Mouse (Mus musculus): ENCODE results near the gene Pknox1.
A peak's percentile ranks its signal among the peaks of the same experiment; 100 is the strongest.
"Not testable (repeated sequence)": the region's sequence is repeated elsewhere in the genome, so short reads cannot be mapped to it uniquely, and the experiment has no call there.

Gene Pknox1

DNA sequence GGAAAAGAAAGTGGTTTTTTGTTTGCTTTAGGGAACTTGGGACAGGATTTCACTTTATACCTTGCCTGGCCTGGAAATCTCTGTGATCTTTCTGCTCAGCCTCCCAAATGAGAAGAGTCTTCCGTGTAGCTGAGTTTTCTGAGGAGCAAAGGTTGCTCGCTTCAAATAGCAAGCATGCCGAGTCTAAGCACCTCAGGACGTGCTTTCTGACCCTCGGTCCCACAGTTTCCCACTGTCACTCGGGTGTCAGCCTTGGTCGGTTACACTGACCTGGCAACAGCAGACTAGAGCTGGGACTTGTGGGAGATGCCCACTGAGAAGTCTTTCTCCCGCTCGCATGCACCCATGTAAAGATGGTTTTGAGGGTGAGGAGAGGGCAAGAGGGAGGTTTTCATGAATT is 33.4 kb downstream of the Pknox1 start:
- no peak for DNase-seq (ENCODE audit: low spot score in 2 of 2)

DNA sequence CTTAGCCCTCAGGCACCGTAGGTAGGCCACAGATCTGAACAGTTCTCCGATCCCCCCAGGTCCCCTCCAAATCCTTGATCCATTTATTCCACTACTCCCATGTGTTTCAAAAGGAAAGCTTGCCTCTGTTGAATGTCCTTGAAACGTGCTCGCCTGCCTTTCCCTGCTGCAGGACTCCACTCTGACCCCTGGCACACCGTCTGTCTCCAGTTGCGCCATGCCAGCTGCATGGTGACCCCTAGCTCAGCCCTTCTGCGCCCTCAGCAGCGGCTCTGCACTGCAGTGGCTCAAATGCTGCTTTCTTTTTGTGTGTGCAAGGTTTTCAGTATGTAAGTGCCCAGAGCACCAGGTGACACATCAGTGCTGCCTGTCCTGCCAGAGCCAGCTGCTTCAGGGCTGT is 34.1 kb downstream of the Pknox1 start:
- no peak for DNase-seq (ENCODE audit: low spot score in 2 of 2)

DNA sequence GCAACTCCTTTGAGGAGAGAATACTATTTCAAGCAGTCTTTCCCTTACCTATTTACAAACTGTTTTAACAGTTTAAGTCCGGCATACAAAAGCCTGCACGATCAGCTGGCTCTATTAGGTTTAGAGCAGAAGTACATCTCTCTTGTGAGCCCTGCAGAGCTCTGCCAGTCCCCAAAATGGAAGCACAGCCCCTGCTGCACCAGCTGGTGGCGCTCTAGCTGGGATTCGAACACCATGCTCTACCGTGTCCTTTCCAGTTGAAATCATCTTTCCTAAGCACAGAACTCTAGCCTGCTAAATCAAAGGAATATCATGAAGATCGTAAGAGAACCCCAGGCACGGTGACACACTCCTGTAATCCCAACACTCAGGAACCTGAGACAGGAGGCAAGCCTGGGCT is 41.9 kb downstream of the Pknox1 start:
- no peak for DNase-seq (ENCODE audit: low spot score in 2 of 2)

DNA sequence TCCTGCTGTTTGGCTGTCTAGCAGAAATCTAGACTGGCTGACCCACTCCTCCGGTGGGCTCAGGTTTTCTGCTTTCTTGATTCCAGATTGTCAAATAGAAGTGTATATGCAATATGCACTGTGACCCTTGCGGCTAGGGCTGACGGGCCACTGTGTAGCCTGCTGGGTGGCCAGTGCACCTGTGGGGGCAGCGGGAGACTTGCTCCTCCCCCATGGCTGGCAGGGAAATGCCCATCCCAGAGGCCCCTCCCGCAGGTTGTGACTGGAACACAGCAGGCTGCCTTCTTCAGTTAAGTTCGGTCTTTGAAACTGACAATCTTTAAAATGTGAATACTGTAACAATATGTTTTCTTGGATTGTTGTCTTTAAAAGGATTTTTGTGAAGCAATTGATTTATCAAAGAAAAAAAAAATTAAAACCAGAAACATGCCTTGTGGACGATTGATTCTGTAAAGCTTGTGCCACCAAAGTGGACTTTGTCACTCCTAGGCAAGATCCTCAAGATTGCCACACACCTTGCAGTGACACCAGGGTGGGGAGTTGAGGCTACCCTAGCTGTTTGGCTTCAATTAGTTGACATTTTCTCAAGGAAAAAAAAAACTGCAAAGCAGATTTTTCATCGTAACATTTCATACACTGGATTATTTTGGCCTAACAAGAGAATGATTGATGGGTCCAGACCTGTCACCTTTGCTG is 42.9 kb downstream of the Pknox1 start:
- no peak for DNase-seq (ENCODE audit: low spot score in 2 of 2)

DNA sequence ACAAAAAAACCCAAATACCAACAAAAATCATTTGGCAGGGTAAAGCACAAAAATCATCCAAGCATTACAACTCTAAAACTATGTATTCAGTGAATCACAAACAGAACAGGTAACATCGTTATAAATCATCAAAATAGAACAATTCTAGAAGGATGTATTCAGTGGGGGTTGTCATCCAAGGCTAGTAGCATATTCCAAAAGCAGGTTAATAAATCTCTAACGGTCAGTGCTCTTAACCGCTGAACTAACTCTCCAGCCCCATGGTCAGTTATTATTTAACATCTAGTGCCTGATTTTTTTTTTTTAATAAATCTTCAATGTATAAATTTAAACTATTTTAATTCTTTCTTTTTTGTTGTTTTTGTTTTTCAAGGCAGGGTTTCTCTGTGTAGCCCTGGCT is 44.6 kb downstream of the Pknox1 start:
- DNase-seq (ENCODE audit: low spot score in 2 of 2) = not testable (repeated sequence)

DNA sequence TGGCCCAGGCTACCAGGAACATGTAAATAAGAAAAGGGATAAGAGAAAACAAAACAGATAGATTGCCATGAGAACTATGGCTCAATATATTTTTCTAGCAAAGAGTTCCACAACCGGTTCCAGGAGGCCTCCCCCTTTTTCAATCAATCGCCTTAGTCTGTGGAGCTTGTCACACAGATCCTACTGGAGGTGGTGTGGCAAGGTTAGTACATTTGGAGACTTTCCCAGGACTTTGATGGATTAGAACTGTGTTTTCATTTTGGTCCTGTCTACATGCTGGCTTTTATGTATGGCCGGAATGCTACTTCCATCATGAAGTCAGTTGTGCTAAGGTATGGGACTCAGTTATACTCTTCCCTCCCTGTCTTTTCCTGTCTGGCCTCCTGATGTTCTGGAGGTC is 45.4 kb downstream of the Pknox1 start:
- DNase-seq (ENCODE audit: low spot score in 2 of 2) = no peak

DNA sequence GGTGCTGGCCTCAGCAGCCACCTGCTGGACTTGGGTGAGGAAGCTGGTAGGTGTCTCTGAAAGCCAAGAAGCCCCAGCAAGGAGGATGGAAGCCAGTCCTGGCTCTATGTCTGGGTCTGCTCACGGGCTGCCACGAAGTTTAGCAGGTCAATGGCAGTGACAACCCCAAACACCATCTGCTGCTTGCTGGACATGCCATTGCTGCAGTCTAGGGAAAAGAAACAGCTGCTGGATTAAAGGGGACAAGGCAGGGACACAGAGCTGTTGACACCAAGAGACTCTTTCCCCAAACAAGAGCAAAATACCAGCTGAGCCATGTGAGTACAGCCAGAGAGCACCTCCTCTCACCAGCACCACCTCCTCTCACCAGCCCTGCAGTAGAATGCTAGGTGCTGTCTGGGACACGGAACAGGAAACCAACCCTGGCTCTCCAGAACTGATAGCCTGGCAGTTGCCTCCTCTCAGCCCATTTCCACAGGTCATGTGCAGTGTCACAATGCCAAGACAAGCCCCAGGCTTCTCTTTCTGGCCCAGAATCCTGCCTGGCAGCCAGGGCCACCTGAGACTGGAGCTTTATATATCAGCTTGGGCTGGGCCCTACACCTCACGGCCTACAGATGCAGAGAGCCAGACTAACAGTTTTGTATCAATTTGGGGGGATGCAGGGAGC is 48.7 kb downstream of the Pknox1 start:
- no peak for DNase-seq (ENCODE audit: low spot score in 2 of 2)

DNA sequence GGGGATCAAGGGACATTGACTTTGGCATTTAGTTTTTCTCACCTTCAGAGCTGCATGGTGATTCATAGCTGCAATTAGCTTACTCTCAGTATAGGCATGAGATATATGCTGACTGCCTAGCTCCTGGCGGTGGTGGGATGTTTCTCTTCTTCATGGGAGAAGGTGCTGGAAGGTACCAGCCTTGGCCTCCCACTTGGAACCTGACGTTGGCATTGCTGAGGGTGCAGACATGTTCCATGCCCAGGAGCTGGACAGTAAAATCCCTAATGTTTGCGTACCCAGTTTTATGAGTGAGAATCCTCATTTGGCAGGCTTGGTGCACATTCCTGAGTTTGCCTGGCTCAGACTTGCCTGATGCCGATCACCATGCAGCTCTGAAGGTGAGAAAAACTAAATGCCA is 58.6 kb downstream of the Pknox1 start:
- DNase-seq (ENCODE audit: low spot score in 2 of 2) = no peak

DNA sequence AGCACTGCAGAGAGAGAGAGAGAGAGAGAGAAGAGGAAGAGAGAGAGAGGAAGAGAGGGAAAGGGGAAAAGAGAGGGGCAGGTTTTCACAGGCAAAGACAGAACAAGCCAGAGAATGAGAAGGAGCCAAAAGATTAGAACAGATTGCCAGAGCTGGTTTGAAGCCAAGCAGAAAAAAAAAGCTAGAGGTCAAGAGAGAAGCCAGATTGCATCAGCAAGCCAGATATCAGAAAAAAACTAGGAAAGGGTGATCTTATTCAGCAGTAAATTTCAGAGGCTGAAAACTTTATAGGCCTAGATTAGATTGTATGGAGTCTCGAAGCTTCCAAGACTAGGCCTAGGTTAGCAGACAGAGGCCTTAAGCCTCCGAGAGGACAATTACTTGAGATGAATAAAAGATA is 63.4 kb downstream of the Pknox1 start:
- DNase-seq (ENCODE audit: low spot score in 2 of 2) = no peak

DNA sequence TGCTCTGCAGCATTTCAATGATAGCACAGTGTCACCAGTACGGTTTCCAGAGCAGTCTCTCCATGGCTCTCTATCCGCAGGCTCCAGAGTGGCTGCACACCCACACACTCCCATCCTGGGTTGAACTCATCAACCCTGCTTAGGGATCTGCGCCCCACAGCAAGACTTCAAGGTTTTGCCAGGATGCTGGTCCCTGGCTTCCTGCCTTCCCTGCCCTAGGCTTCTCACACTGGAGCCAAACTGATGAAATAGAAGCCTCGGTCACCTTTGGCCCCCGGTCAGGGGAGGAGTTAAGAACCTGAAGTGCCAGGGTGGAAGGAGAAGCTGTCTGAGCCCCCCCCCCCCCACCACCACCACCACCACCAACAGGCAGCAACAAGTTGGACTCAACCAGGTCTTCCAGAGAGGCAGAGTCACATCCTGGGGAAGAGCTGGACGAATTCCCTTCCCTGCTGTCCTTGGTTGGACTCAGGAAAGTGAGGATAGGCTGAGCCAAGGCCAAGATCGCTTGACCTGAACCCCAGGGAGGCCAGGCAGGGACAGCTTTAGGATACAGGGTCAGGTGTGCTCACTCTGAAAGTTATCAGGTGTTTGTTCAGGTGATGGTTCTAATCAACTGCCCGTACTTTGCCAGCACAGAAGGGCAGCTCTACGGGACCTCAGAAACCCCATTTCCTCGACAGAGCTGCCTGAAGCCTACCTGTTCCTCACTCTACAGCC is 66.7 kb downstream of the Pknox1 start:
- DNase-seq (ENCODE audit: low spot score in 2 of 2) = no peak

DNA sequence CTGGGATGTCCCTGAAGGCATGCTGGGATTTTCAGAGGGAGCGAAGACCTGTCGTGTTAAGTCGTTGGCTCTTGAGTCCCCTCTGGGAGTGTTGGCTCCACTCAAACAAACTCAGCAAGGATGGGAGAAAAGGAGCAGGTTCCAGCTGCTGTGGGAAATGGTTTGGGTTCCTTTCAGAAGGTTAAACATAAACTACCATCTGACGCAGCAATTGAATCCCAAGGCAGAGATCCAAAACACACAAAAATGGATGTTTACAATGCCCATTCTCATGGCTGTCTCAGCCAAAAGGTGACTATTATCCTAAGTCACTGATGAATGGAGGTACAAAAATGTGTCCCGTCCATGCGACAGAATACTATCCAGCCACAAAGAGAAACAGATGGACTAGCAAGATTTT is 68.5 kb downstream of the Pknox1 start:
- DNase-seq (ENCODE audit: low spot score in 2 of 2) = no peak

DNA sequence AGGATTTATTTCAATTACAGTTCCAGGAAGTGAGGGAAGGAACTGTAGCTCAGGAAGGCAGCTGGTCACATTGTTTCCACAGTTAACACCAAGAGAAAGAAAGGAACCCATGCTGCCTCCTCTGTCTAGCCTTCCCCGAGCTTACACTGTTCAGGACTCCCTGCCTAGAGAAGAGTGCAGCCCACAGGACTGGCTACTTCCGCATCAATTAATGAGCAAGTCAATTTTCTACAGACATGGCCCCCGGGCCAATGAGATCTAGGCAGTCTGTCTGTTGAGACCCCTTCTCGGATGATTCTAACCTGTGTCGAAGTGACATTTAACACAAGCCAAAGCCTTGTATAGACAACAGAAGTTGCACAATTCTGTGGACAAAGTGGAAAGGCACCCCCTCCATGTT is 70.4 kb downstream of the Pknox1 start:
- DNase-seq (ENCODE audit: low spot score in 2 of 2) = no peak

DNA sequence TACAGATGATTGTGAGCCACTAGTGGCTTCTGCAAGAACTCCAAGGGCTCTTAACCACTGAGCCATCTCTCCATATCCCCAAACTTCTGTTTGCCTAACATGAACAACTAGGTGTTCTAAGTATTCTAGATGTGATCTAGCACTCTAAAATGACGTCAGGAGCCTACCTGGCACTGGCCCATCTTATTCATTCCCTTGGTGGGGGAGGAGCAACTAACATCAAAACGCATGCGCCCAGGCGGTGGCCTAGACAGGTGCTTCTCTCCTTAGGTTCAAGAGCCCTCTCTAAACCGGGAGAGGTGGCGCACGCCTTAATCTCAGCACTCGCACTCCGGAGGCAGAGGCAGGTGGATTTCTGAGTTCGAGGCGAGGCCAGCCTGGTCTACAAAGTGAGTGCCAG is 71.2 kb downstream of the Pknox1 start:
- DNase-seq (ENCODE audit: low spot score in 2 of 2) = no peak

DNA sequence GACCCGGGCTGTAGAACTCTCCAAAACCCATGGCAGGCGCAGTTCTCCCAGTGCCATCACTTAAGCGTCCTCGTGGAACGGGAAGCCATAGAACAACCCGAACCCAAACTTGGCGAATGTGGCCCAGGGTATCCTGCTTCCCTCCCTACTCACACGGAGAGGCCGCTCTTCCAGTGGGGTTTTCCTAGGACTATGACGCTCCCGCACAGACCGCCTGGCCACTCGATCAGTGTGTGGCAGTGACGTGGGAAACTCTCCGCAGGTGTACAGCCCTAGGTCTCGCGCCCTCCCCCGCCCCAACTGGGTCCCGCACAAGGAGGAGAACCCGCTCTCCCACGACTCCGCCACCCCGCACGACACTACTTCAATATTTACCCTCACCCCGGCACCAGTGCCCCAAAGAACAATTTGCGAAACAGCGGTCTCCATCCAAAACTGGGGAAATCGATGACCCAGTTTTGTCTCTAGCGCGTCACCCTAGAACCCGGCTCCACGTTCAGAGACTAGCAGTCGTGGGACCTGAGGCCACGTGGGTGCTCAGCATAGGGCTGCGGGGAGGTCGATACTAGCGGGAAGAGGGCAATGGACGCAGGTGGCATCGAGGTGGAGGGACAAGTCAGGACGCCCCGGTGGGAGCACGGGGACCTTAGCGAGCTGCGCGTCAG is 71.9 kb downstream of the Pknox1 start:
- DNase-seq (ENCODE audit: low spot score in 2 of 2) = no peak

DNA sequence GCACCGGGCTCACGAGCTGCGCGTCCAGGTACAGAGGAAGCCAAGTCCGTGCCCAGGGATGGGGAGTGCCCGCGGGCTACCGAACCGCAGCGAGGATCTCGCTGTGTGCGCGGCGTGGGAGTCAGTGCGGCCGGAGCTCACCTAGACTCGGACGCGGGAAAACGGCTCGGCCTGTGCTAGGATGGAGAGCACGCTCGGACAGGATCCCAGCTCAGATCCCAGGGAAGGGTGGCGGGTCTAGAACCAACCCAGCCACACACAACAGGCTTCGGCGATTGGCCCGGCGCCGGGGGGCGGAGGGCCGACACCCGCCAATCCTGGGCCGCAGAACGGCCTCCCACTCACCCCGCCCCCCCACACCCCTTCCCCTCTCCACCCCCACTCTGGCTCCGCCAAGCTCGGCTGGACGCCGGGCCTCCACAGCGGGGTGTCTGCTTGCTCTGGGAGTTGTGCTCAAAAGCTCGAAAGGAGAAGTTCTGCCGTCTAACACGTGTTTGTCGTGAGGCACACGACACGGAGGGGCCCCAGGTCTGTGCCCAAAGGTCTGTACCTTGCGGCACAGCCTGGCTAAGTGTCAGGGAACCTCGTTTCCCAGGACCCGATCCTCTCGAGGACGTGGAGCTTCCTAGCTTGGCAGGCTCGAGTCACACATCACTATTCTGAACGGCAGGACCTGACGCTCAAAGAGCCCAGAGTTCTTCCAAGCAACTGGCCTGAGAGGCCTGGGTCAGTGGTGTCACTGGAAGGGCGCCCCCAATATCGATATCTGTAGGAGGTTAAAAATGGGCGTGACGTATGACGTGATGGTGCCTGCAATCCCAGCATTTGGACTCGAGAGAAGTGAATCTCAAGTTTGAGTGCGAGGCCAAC is 72.6 kb downstream of the Pknox1 start, which contains the start of gene Cbs:
Gene Cbs (minus strand): TSS at position 297 of the 870 bp plus-strand sequence.
- DNase-seq (ENCODE audit: low spot score in 2 of 2) = peak; percentile 55 to 57

DNA sequence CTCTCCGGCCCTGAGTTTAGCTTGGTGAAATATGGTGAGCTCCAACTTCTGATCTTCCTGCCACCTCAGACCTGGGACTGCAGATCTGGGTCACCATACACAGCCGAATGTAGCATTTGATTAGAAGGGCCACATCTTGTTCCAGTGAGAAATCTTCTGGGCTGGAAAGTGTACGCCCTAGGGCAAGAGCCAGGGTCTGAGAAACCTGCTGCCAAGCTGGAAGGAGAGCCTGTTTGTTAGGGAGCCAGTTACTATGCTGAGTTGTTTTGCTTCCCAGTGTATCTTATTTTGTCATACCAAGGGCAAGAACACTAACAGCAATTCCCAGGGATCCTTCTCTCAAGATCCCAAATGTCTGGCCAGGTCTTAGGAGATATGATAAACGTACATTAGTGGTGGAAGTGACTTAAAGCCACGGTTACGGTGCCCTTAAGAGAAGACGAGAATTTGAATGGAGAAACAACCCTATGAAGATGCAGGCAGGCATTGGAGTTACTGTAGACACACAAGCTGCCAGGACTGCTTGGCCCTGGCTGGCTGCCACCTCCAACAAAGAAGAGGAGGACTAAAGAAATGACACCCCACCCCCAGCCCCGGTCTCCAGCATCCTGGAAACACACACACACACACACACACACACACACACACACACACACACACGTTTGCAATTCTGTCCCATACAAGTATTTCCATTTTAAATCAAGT is 73.5 kb downstream of the Pknox1 start:
- DNase-seq (ENCODE audit: low spot score in 2 of 2) = no peak

DNA sequence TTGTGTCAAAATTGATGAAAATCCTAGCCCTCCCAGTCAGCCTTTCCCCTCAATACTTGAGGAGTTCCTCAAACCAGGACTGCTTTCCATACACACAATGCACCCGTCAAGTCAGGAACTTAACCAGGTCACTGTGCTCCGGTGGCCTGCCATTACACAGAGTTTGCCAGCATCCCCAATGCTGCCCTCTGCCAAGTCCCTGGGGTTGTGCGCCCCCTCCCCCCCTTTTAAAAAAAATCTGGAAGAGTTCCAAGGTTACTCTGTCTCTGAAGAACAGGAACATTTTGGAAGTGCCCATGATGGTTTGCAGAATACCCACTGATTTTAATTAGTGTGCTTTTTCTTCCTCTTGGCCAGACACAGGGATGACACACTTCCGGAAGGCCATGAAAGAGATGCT is 75.1 kb downstream of the Pknox1 start:
- no peak for DNase-seq (ENCODE audit: low spot score in 2 of 2)

DNA sequence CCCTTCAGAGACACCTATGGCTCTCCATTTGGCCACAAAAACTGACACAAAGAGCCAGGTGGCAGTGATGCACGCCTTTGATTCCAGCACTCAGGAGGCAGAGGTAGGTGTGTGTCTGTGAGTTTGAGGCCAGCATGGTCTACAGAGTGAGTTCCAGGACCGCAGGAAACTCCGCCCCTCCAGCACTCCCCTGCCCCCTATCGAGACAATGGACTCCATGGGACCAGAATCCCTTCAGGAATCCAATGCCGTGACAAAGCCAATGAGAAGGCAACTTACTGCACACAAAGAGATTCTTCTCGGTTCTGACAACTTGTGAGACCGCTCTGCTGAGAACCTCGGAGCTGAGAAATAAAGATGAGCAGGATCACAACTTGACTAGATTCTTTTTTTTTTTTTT is 77.8 kb downstream of the Pknox1 start:
- DNase-seq (ENCODE audit: low spot score in 2 of 2) = no peak

DNA sequence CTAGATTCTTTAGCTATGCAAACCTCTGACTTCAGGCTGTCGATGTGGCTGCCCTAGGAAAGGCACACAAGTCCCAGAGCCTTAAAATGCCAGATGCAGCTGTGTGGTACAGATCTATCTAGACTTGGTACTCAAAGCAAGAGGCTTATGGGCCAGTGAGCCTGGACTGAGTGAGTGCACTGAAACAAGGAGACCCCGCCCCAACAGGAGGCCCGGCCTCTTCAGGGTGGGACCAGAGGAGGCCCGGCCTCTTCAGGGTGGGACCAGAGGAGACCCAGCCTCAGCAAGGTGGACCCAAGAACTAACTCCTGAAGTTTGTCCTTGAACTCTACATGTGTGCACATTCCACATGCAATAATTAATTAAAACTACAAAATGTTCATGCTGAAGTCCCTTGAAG is 78.4 kb downstream of the Pknox1 start:
- no peak for DNase-seq (ENCODE audit: low spot score in 2 of 2)

DNA sequence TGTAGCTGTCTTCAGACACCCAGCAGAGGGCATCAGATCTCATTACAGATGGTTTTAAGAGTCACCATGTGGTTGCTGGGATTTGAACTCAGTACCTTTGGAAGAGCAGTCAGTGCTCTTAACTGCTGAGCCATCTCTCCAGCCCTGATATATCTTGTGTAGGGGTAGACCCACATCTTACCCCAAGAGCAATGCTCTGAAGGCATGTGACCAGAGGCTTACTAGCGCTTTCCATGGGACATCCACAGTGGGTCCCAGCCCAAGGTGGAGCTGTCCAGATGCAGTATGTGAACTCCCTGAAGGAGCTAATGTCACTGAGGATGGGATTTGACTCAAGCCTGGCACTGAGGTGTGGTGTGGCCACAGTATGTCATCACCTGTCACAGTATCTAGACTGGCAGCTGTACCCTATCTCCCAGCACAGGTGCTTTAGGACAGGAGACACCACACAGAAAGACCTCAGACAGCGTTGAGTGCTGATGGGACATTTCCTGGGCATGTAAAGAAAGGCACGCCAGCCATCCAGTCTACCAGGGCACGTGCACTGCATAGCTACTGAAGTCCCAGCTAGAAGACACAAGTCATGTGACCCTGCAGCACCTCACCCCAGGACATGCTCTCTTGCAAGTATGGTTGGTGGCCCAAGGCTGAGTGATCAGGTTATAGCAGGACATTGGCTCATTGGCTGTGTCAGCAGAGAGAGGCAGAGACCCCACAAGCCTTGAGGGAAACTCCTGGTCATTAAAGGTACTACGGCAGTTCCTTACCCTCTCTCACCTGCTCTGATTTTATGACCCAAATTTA is 81.9 kb downstream of the Pknox1 start:
- DNase-seq (ENCODE audit: low spot score in 2 of 2) = no peak
